Mouse (Mus musculus): ENCODE measurements around the gene Lrrc20.

DNA sequence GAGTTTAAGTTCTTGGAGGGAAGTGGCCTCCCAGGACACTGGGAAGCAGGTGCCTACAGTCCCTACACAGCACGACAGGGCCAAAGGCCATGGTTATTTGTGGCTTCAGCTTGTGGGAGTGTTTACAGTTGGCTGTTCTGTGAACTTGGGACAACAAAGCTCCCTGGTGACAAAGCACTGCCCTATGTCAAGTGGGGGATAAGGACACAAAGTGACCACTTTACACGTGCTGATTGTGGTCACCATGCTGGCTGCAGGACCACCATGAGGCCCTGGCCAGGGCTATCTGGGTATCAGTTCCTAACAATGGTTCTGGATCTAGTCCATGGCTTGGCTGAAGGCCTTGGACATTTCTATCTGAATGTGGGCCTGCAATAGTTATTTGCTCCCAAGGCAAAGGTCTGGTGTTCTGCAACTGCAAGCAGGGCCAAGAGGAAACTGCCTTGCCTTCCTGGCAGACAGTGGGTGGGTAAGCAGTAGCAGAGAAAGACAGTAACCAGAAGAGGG is 49.3 kb upstream of the Lrrc20 start:
- no peak for TF ChIP-seq USF1 (IDR thresholded peaks at IDR 0.05; ENCODE audit: low read depth)
- no peak for TF ChIP-seq CTCF (IDR thresholded peaks at IDR 0.05; ENCODE audit: control insufficient read depth, insufficient read depth, insufficient read length)
- no peak for TF ChIP-seq FOSL1 (IDR thresholded peaks at IDR 0.05; ENCODE audit: insufficient read depth, low read length, poor library complexity, severe bottlenecking)
- TF ChIP-seq MAX (IDR thresholded peaks at IDR 0.05): no peak
- TF ChIP-seq MYOG (IDR thresholded peaks at IDR 0.05; ENCODE audit: control insufficient read depth, extremely low read depth, insufficient read length): no peak
- no peak for TF ChIP-seq CEBPB (IDR thresholded peaks at IDR 0.05; ENCODE audit: low read depth)
